Mouse (Mus musculus) ES-Bruce4 (cell line): ENCODE results near the gene Rad9b.

ENCODE experiments used
- CTCF ChIP-seq: IDR thresholded peaks from one replicate; pipeline ENCODE4 v1.8.1; 2011; ENCODE audit warnings: low read depth, low read length
- EP300 ChIP-seq: IDR thresholded peaks from 2 replicates; pipeline ENCODE4 v1.6.1; 2011; ENCODE audit warnings: low read depth, low read length; ENCODE audit not compliant: insufficient read depth
- POLR2A ChIP-seq: IDR thresholded peaks from one replicate; pipeline ENCODE4 v1.8.1; 2011; ENCODE audit warnings: low read length; ENCODE audit not compliant: insufficient read depth

GRCm38 (mm10) chr5:122295113-122295935 lies 58.7 kb downstream of the Rad9b start:
- TF ChIP-seq POLR2A = no peak
- no peak for TF ChIP-seq CTCF
- 0 out of 2 replicates have a peak, but pooled peaks have one; percentile 12 for TF ChIP-seq EP300
